Mouse (Mus musculus) embryo, embryonic 11 days (tissue): ENCODE data around the gene Cyp27b1.

Experiments used
- DNase-seq: peaks from one replicate; pipeline ENCODE4 v3.0.0-alpha.2; 2015

The Cyp27b1 gene

GRCm38 (mm10) chr10:127092742-127093141, 44.7 kb downstream of the Cyp27b1 start:
- DNase-seq, result no peak

- DNase-seq, result no peak
These were observed 46.3 kb downstream of the Cyp27b1 start for GRCm38 (mm10) chr10:127094382-127094802.

GRCm38 (mm10) chr10:127098514-127098913, 50.5 kb downstream of the Cyp27b1 start:
- no peak for DNase-seq

GRCm38 (mm10) chr10:127099191-127099590, 51.1 kb downstream of the Cyp27b1 start:
- DNase-seq, result no peak

- DNase-seq, result no peak
These were observed 51.8 kb downstream of the Cyp27b1 start for GRCm38 (mm10) chr10:127099868-127100267.

- no peak for DNase-seq
These were observed 52.4 kb downstream of the Cyp27b1 start for GRCm38 (mm10) chr10:127100414-127100813.

- no peak for DNase-seq
These were observed 53.1 kb downstream of the Cyp27b1 start for GRCm38 (mm10) chr10:127101151-127101550.
